Mouse (Mus musculus): Measurements from ENCODE around the gene Gm20708.

The Gm20708 gene

GRCm38 (mm10) chr11:117888853-117889822 lies 79.7 kb downstream of the Gm20708 start:
- no peak for DNase-seq (ENCODE audit: extremely low read depth, low read depth)

All from MEL-GATA-1-ER (cell line).